Mouse (Mus musculus) adrenal gland, postnatal 0 days (tissue): ENCODE data around the gene Taf9. TPM values are rescaled to one million over a fixed set of nuclear protein-coding genes. Genes with fewer than 3 reads are reported as not detected.

Source experiments
- polyA plus RNA-seq: library from polyadenylated mRNA; unstranded; fragments of >200 nt; fragmentation: Nextera tagmentation; extraction: Ambion mirVana; gene quantifications from 2 replicates; pipeline ENCODE4 v1.2.1, GENCODE M21; 2015

Gene Taf9
- 11.8 and 19.2 TPM in 2 replicates for polyA plus RNA-seq

GRCm38 (mm10) chr13:100651439-100652186, at the start of gene Taf9:
Taf9 (plus strand) TSS chr13:100651579.

GRCm38 (mm10) chr13:100616181-100617087, 34.9 kb upstream of the Taf9 start, which contains the start of gene Marveld2:
Marveld2 (minus strand) TSS chr13:100616971.

GRCm38 (mm10) chr13:100650550-100651438, 585 bp upstream of the Taf9 start, which contains the start of the genes Ak6 and Rad17:
Ak6 (plus strand) TSS chr13:100650979.
Rad17 (minus strand) TSS chr13:100651051.

GRCm38 (mm10) chr13:100669291-100670022, 18.1 kb downstream of the Taf9 start, which contains the start of gene Ccdc125:
Ccdc125 (plus strand) TSS chr13:100669717.

Other genes with a start within 250 kb of the Taf9 start
- gene Naip1, start 198.7 kb upstream of the Taf9 start, polyA plus RNA-seq = 0.17 TPM in 1 of 2 replicates, not detected in the other
- gene Gtf2h2, start 159.0 kb upstream of the Taf9 start, polyA plus RNA-seq = 48.8 and 53.6 TPM in 2 replicates
- 6.0 and 9.7 TPM in 2 replicates for gene Ocln, start 98.9 kb upstream of the Taf9 start, polyA plus RNA-seq
- 0.93 and 1.6 TPM in 2 replicates for gene Marveld2, start 34.6 kb upstream of the Taf9 start, polyA plus RNA-seq
- gene Ak6, start 600 bp upstream of the Taf9 start, polyA plus RNA-seq = 218 and 264 TPM in 2 replicates
- 15.3 and 23.1 TPM in 2 replicates for gene Rad17, start 528 bp upstream of the Taf9 start, polyA plus RNA-seq
- 1.8 and 2.9 TPM in 2 replicates for gene Ccdc125, start 18.1 kb downstream of the Taf9 start, polyA plus RNA-seq
- gene Cdk7, start 79.4 kb downstream of the Taf9 start, polyA plus RNA-seq = 81.6 and 88.1 TPM in 2 replicates
- 175 and 220 TPM in 2 replicates for gene Mrps36, start 93.1 kb downstream of the Taf9 start, polyA plus RNA-seq
- 16.3 and 16.8 TPM in 2 replicates for gene Cenph, start 124.3 kb downstream of the Taf9 start, polyA plus RNA-seq
- 36.3 and 46.4 TPM in 2 replicates for gene Ccnb1, start 135.0 kb downstream of the Taf9 start, polyA plus RNA-seq
- gene Slc30a5, start 181.8 kb downstream of the Taf9 start, polyA plus RNA-seq = 37.4 and 44.1 TPM in 2 replicates